Mouse (Mus musculus): Measurements from ENCODE around the gene Uqcr11. TPM values are rescaled to one million over a fixed set of nuclear protein-coding genes. Genes with fewer than 3 reads are reported as not detected.

Gene Uqcr11
- polyA plus RNA-seq, 1 experiment: 1,025 TPM

DNA sequence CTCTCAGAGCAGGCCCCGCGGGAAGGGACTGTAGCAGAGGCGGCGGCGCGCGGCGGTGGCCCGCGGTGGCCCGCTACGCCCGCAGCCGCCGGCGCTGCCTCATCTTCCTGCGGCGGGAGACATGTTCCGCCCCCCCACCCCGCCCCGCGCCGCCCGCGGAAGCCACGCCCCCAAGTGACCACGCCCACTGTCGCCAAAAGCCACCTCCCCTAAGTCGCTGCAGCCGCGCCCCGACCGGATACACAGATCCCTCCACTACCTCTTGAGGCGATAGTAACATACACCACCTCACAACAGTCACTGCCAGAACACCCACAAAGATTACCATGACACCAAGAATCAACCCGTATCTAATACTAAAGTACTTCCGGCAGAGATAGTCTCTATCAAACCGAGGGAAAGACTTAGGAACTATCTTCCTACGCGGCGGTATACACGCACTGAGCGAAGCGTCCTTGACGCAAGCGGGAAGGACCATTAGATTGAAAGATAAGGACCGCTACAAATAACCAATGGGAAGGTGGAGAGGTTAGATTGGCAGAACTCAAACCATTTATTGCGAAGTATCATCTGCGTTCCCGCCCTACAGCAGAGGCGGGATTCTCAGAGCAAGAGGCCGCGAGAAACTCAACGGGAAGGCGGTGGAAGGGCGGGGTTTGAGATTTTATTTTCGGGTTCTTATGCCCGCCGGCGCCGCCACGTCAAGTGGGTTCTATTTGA is 27.0 kb upstream of the Uqcr11 start, which contains the start of gene Tcf3:
Gene Tcf3 (minus strand): TSS at position 135 of the 720 bp plus-strand sequence.
- H3K79me2 ChIP-seq (ENCODE audit: control insufficient read depth, insufficient read depth): peaks cover 47% of the 10 kb centered on the region
- peaks cover 20% of the 10 kb centered on the region for H3K36me3 ChIP-seq (ENCODE audit: control insufficient read depth, insufficient read depth)
- peak within 1 kb of the TSS; percentile 84 for H3ac ChIP-seq (ENCODE audit: control insufficient read depth, insufficient read length, low read depth)
- peak within 1 kb of the TSS; percentile 97 for H3K4me3 ChIP-seq (ENCODE audit: insufficient read depth, poor library complexity, severe bottlenecking)
- TF ChIP-seq FOSL1 (IDR thresholded peaks at IDR 0.05; ENCODE audit: insufficient read depth, low read length, poor library complexity, severe bottlenecking) (no peak), USF1 (IDR thresholded peaks at IDR 0.05; ENCODE audit: low read depth) (no peak), MAX (IDR thresholded peaks at IDR 0.05) (peak; percentile 39), MYOD1 (IDR thresholded peaks at IDR 0.05; ENCODE audit: control insufficient read depth, insufficient read length, low read depth) (no peak), CEBPB (IDR thresholded peaks at IDR 0.05; ENCODE audit: low read depth) (peak; percentile 46), MYOG (IDR thresholded peaks at IDR 0.05; ENCODE audit: control insufficient read depth, extremely low read depth, insufficient read length) (no peak), CTCF (IDR thresholded peaks at IDR 0.05; ENCODE audit: control insufficient read depth, insufficient read depth, insufficient read length) (no peak)
- H3K79me3 ChIP-seq (ENCODE audit: low read depth): peaks cover 36% of the 10 kb centered on the region
- no peaks in the 10 kb centered on the region for H3K27me3 ChIP-seq (ENCODE audit: control insufficient read depth, insufficient read depth, insufficient read length)

DNA sequence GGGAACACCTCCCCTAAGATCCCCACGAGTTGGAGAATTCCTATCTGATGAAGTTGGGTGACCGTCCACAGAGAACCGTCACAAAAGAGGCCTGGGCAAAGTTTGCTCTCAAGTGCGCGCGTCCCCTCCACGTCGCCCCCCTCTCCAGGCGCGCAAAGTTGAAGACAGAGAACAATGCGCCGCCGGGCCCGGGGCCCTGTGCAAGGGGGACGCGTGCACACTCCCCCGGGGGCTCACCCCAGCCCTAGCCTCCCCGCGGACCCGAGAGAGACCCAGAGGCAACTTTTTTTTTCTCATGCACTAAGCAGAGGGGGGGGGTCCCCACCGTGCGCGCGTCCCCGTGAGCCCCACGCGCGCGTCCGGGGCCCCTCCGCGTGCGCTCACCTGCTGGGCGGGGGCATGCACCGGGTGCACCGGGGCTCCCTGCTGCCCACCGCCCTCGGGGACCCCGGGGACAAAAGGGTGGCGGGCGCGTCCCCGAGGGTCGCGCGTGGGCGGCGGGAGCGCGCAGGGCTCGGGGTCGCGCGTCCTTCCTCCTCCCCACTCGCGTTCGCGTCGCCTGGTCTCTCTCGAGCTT is 26.4 kb upstream of the Uqcr11 start:
- peaks cover 53% of the 10 kb centered on the region for H3K79me2 ChIP-seq (ENCODE audit: control insufficient read depth, insufficient read depth)
- no peaks in the 10 kb centered on the region for H3K27me3 ChIP-seq (ENCODE audit: control insufficient read depth, insufficient read depth, insufficient read length)
- no peak for TF ChIP-seq FOSL1 (IDR thresholded peaks at IDR 0.05; ENCODE audit: insufficient read depth, low read length, poor library complexity, severe bottlenecking)
- TF ChIP-seq CEBPB (IDR thresholded peaks at IDR 0.05; ENCODE audit: low read depth): no peak
- no peak for TF ChIP-seq MYOD1 (IDR thresholded peaks at IDR 0.05; ENCODE audit: control insufficient read depth, insufficient read length, low read depth)
- no peak for TF ChIP-seq MYOG (IDR thresholded peaks at IDR 0.05; ENCODE audit: control insufficient read depth, extremely low read depth, insufficient read length)
- TF ChIP-seq USF1 (IDR thresholded peaks at IDR 0.05; ENCODE audit: low read depth): no peak
- TF ChIP-seq CTCF (IDR thresholded peaks at IDR 0.05; ENCODE audit: control insufficient read depth, insufficient read depth, insufficient read length): no peak
- TF ChIP-seq MAX (IDR thresholded peaks at IDR 0.05): no peak
- peaks cover 36% of the 10 kb centered on the region for H3K79me3 ChIP-seq (ENCODE audit: low read depth)
- peak overlapping the region; percentile 84 for H3ac ChIP-seq (ENCODE audit: control insufficient read depth, insufficient read length, low read depth)
- H3K4me3 ChIP-seq (ENCODE audit: insufficient read depth, poor library complexity, severe bottlenecking): peak overlapping the region; percentile 97
- peaks cover 27% of the 10 kb centered on the region for H3K36me3 ChIP-seq (ENCODE audit: control insufficient read depth, insufficient read depth)

DNA sequence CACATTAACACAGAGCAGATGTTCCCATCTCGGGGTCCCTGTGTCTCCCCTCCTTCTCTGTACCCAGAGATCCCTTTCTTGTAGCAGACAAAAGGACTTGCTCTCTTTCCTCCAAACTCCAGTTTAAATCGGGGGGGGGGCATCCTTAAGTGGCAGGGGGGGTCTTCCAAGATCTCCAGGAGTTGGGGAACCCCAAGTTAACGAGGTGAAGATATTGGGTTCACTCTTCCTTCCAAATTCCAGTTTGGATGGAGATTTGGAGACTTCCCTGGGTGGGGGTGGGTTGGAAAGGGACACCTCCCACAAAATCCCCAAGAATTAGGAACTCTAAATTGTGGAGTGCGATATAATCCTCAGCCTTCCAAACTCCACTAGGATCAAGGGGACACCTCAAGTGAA is 25.8 kb upstream of the Uqcr11 start:
- Histone ChIP-seq H3K27me3 (ENCODE audit: control insufficient read depth, insufficient read depth, insufficient read length) (no peaks in the 10 kb centered on the region), H3K4me3 (ENCODE audit: insufficient read depth, poor library complexity, severe bottlenecking) (peak overlapping the region; percentile 97), H3K79me3 (ENCODE audit: low read depth) (peaks cover 38% of the 10 kb centered on the region), H3K79me2 (ENCODE audit: control insufficient read depth, insufficient read depth) (peaks cover 58% of the 10 kb centered on the region), H3ac (ENCODE audit: control insufficient read depth, insufficient read length, low read depth) (peak overlapping the region; percentile 84), H3K36me3 (ENCODE audit: control insufficient read depth, insufficient read depth) (peaks cover 33% of the 10 kb centered on the region)
- TF ChIP-seq CEBPB (IDR thresholded peaks at IDR 0.05; ENCODE audit: low read depth): no peak

DNA sequence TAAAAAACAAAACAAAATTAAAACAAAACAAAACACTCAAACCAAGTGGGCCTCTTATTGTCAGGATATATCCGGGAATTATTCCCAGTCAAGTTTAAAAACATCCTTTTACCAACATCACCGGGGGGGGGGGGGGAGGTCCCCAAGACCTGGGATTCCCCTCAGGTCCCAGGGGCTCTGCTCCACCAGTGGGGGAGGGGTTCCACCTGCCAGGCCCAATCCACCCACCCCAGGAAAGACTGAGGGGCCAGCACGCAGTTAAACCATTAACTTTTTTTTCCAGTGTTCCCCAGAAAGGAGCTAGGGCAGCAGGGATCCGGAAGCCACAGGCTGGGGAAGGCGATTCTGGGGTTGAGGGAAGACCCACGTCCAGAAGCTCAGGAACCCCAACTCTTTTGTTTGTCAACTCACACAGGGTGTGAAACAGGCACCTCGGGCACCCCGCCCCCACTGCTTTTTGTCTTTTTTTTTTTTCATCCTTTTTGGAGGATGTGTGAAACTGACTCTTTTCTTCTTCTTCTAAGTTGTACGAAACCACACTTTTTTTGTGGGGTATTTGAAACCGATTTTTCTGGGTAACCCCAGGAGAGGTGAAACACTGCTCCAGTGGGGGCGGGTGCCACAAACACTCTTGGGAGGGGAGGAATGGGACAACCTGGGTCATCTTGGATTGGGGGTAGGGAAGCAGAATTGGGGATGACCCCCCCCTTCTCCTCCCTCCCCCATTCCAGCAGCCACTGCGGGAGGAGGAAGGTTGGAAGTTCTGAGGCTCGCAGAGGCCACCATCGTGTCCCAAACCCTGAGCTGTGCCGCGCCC is 25.1 kb upstream of the Uqcr11 start:
- H3K79me2 ChIP-seq (ENCODE audit: control insufficient read depth, insufficient read depth): peaks cover 64% of the 10 kb centered on the region
- peaks cover 39% of the 10 kb centered on the region for H3K36me3 ChIP-seq (ENCODE audit: control insufficient read depth, insufficient read depth)
- H3K27me3 ChIP-seq (ENCODE audit: control insufficient read depth, insufficient read depth, insufficient read length): no peaks in the 10 kb centered on the region
- peak overlapping the region; percentile 84 for H3ac ChIP-seq (ENCODE audit: control insufficient read depth, insufficient read length, low read depth)
- peaks cover 38% of the 10 kb centered on the region for H3K79me3 ChIP-seq (ENCODE audit: low read depth)
- peak overlapping the region; percentile 97 for H3K4me3 ChIP-seq (ENCODE audit: insufficient read depth, poor library complexity, severe bottlenecking)
- TF ChIP-seq MAX (IDR thresholded peaks at IDR 0.05): no peak
- TF ChIP-seq USF1 (IDR thresholded peaks at IDR 0.05; ENCODE audit: low read depth): no peak
- no peak for TF ChIP-seq MYOG (IDR thresholded peaks at IDR 0.05; ENCODE audit: control insufficient read depth, extremely low read depth, insufficient read length)
- no peak for TF ChIP-seq MYOD1 (IDR thresholded peaks at IDR 0.05; ENCODE audit: control insufficient read depth, insufficient read length, low read depth)
- TF ChIP-seq CTCF (IDR thresholded peaks at IDR 0.05; ENCODE audit: control insufficient read depth, insufficient read depth, insufficient read length): no peak
- TF ChIP-seq FOSL1 (IDR thresholded peaks at IDR 0.05; ENCODE audit: insufficient read depth, low read length, poor library complexity, severe bottlenecking): no peak
- TF ChIP-seq CEBPB (IDR thresholded peaks at IDR 0.05; ENCODE audit: low read depth): no peak

DNA sequence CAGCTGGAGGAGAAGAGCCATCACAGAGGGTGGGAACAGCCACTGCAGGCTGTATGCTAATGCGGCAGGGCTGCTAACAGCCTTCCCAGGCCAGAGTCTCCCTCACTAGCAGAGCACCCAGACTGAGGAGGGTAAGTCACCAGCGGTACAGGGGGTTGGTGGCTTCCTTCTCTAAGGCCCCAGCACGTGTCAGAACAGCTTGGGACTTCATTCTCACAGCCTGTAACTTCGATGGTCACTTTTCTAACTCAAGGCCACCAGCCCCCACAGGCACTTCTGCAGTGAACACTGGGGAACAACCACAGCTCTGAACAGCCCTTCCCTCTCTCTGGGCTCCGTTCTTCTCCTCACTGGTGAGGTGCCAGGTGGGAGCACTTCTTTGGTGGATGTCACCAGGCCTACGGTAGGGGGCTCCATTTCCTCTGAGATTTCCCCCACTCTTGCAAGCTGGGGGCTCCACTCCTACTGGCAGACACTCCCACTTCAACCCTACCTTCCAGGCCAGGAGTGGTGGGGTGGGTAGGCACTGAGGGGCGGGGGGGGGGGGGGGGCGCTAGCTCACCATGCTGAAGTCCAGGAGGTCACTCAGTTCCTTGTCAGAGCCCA is 23.8 kb upstream of the Uqcr11 start:
- Histone ChIP-seq H3ac (ENCODE audit: control insufficient read depth, insufficient read length, low read depth) (no peak overlapping the region), H3K4me3 (ENCODE audit: insufficient read depth, poor library complexity, severe bottlenecking) (no peak overlapping the region), H3K36me3 (ENCODE audit: control insufficient read depth, insufficient read depth) (peaks cover 52% of the 10 kb centered on the region), H3K27me3 (ENCODE audit: control insufficient read depth, insufficient read depth, insufficient read length) (no peaks in the 10 kb centered on the region), H3K79me2 (ENCODE audit: control insufficient read depth, insufficient read depth) (peaks cover 70% of the 10 kb centered on the region), H3K79me3 (ENCODE audit: low read depth) (peaks cover 38% of the 10 kb centered on the region)
- TF ChIP-seq MYOD1 (IDR thresholded peaks at IDR 0.05; ENCODE audit: control insufficient read depth, insufficient read length, low read depth): no peak

All from C2C12 (cell line).